Mouse (Mus musculus): ENCODE results near the gene Dip2c. TPM values are rescaled to one million over a fixed set of nuclear protein-coding genes. Genes with fewer than 3 reads are reported as not detected.

The Dip2c gene
- polyA plus RNA-seq (2014; fragmentation: Nextera tagmentation; extraction: Ambion mirVana), result 21.3 and 22.1 TPM in 2 replicates

- Histone ChIP-seq H3K9ac (replicated peaks; ENCODE audit: low read length) (peak within 1 kb of the TSS; percentile 99), H3K4me3 (replicated peaks; ENCODE audit: low read depth, low read length) (peak within 1 kb of the TSS; percentile 92), H3K9me3 (ENCODE audit: control insufficient read depth, low read length) (no peaks in the 10 kb centered on the region), H3K27ac (replicated peaks; ENCODE audit: low read depth, low read length) (peak within 1 kb of the TSS; percentile 99), H3K27me3 (ENCODE audit: control insufficient read depth, insufficient read depth, low read length) (no peaks in the 10 kb centered on the region), H3K4me2 (ENCODE audit: low read length) (peak within 1 kb of the TSS; percentile 60), H3K4me1 (ENCODE audit: control insufficient read depth, insufficient read depth, low read length) (peaks cover 26% of the 10 kb centered on the region), H3K36me3 (ENCODE audit: control insufficient read depth, insufficient read depth, low read length) (no peaks in the 10 kb centered on the region)
- ATAC-seq (ENCODE audit: low FRiP score, low TSS enrichment), result peak; percentile 91
- DNase-seq, result peak; percentile 98
- 1% methylated on average over 67 of the region's 67 CpGs for WGBS
Measured at GRCm38 (mm10) chr13:9276322-9276855, at the start of gene Dip2c. Gene Dip2c (plus strand): TSS chr13:9276528.

DNA sequence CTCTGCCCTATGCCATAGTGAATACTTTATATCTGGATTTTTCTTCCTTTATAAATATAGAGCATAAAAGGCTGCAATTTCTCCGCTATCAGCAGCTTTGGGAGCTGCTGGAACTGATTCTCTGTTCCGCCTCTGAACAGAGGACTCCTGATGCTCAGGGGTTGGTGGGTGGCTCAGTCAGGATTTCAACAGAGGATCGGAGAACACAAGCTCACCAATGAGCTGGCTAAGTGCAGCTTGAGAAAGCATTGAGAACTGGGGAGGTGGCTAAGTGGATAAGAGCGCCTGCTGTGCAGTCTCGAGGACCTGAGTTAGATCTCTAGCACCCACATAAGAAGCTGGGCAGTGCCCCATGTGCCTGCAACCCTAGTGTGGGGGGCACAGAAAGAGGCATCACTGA, 49.2 kb upstream of the Dip2c start:
- no peaks in the 10 kb centered on the region for H3K4me1 ChIP-seq (ENCODE audit: control insufficient read depth, insufficient read depth, low read length)
- DNase-seq (no peak), ATAC-seq (ENCODE audit: low FRiP score, low TSS enrichment) (no peak)
- WGBS, result 78% methylated on average over 5 of the region's 5 CpGs
- no peak overlapping the region for H3K9ac ChIP-seq (replicated peaks; ENCODE audit: low read length)
- no peak overlapping the region for H3K4me2 ChIP-seq (ENCODE audit: low read length)
- no peak overlapping the region for H3K4me3 ChIP-seq (replicated peaks; ENCODE audit: low read depth, low read length)
- no peaks in the 10 kb centered on the region for H3K27me3 ChIP-seq (ENCODE audit: control insufficient read depth, insufficient read depth, low read length)
- H3K27ac ChIP-seq (replicated peaks; ENCODE audit: low read depth, low read length), result no peak overlapping the region
- no peaks in the 10 kb centered on the region for H3K9me3 ChIP-seq (ENCODE audit: control insufficient read depth, low read length)
- H3K36me3 ChIP-seq (ENCODE audit: control insufficient read depth, insufficient read depth, low read length), result no peaks in the 10 kb centered on the region

DNA sequence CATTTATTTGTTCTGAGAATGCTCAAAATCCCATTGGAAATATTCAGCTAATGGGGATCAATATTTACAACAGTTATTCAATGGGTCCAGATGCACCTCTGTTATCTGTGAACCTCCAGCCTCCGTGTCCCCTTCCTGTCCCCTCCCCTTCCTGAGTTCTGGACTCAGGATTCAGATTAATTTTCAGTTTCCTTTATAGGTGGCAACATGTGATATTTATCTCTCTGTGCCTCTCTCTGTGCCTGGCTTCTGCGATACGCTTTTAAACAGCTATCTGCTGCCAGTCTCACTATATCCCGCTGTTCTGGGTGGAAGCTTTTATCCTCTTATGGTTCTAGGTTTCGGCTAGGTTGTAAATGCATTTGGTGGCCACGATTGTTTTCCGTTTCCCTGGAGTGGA, 38.8 kb upstream of the Dip2c start:
- Histone ChIP-seq H3K9ac (replicated peaks; ENCODE audit: low read length) (no peak overlapping the region), H3K27me3 (ENCODE audit: control insufficient read depth, insufficient read depth, low read length) (no peaks in the 10 kb centered on the region), H3K4me1 (ENCODE audit: control insufficient read depth, insufficient read depth, low read length) (no peaks in the 10 kb centered on the region), H3K36me3 (ENCODE audit: control insufficient read depth, insufficient read depth, low read length) (no peaks in the 10 kb centered on the region), H3K4me3 (replicated peaks; ENCODE audit: low read depth, low read length) (no peak overlapping the region), H3K4me2 (ENCODE audit: low read length) (no peak overlapping the region), H3K27ac (replicated peaks; ENCODE audit: low read depth, low read length) (no peak overlapping the region), H3K9me3 (ENCODE audit: control insufficient read depth, low read length) (no peaks in the 10 kb centered on the region)
- no peak for ATAC-seq (ENCODE audit: low FRiP score, low TSS enrichment)
- no peak for DNase-seq
- 84% methylated on average over 7 of the region's 7 CpGs for WGBS

DNA sequence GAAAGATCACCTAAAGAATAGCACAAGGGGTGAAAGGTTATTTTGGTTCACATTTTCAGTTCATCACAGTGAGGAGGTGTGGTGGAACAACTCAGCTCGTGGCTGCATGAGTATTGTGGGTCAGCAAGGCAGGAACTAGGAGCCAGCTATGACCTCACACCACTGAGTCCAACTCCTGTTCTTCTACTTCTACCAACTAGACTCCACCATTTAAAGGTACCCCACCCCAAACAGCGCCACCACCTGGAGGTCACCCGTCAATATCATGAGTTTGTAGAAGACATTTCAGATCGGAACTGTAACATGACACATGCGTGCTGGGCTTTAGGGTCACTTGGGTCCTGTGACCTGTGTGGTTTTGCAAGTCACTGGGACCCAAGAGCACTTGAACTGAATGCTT, 37.2 kb upstream of the Dip2c start:
- no peak for ATAC-seq (ENCODE audit: low FRiP score, low TSS enrichment)
- H3K27ac ChIP-seq (replicated peaks; ENCODE audit: low read depth, low read length), result no peak overlapping the region
- no peaks in the 10 kb centered on the region for H3K27me3 ChIP-seq (ENCODE audit: control insufficient read depth, insufficient read depth, low read length)
- H3K4me1 ChIP-seq (ENCODE audit: control insufficient read depth, insufficient read depth, low read length), result no peaks in the 10 kb centered on the region
- H3K36me3 ChIP-seq (ENCODE audit: control insufficient read depth, insufficient read depth, low read length), result no peaks in the 10 kb centered on the region
- no peaks in the 10 kb centered on the region for H3K9me3 ChIP-seq (ENCODE audit: control insufficient read depth, low read length)
- no peak overlapping the region for H3K4me2 ChIP-seq (ENCODE audit: low read length)
- H3K4me3 ChIP-seq (replicated peaks; ENCODE audit: low read depth, low read length), result no peak overlapping the region
- 91% methylated on average over 5 of the region's 5 CpGs for WGBS
- DNase-seq, result no peak
- H3K9ac ChIP-seq (replicated peaks; ENCODE audit: low read length), result no peak overlapping the region

DNA sequence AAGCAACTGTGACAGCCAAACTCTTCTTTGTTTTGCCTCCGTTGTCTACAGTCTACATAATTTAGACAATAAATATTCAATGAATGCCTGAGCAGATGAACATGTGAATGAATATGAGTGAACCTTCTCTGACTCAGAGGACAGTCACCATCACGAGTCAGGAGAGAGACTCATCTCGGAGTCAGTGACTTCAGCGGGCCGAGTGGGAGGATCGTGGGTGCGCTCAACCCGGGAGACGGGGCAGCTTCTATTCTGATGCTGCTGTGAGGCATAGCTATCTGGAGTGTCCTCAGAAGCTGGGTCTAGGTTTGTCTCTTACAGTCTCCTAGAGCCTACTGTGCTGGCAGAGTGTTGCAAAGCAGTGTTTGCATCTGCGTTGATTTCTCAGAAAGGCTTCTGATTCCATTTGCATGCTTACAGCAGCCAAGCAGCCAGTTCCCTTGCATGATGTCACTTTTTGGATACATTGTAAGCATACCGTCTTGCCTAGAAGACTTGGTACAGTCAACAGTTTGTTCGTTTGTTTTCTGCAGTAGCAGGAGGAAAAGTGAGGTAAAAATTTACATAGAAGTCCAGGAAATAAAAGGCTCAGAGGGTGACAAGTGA, 36.6 kb upstream of the Dip2c start:
- DNase-seq (no peak), ATAC-seq (ENCODE audit: low FRiP score, low TSS enrichment) (no peak)
- Histone ChIP-seq H3K36me3 (ENCODE audit: control insufficient read depth, insufficient read depth, low read length) (no peaks in the 10 kb centered on the region), H3K4me2 (ENCODE audit: low read length) (no peak overlapping the region), H3K9ac (replicated peaks; ENCODE audit: low read length) (no peak overlapping the region), H3K4me3 (replicated peaks; ENCODE audit: low read depth, low read length) (no peak overlapping the region), H3K27me3 (ENCODE audit: control insufficient read depth, insufficient read depth, low read length) (no peaks in the 10 kb centered on the region), H3K9me3 (ENCODE audit: control insufficient read depth, low read length) (no peaks in the 10 kb centered on the region), H3K4me1 (ENCODE audit: control insufficient read depth, insufficient read depth, low read length) (no peaks in the 10 kb centered on the region), H3K27ac (replicated peaks; ENCODE audit: low read depth, low read length) (no peak overlapping the region)
- WGBS, result 90% methylated on average over 12 of the region's 12 CpGs

GRCm38 (mm10) chr13:9261748-9262147, 14.6 kb upstream of the Dip2c start:
- no peaks in the 10 kb centered on the region for H3K36me3 ChIP-seq (ENCODE audit: control insufficient read depth, insufficient read depth, low read length)
- no peak overlapping the region for H3K4me3 ChIP-seq (replicated peaks; ENCODE audit: low read depth, low read length)
- no peak overlapping the region for H3K4me2 ChIP-seq (ENCODE audit: low read length)
- no peaks in the 10 kb centered on the region for H3K4me1 ChIP-seq (ENCODE audit: control insufficient read depth, insufficient read depth, low read length)
- no peak overlapping the region for H3K9ac ChIP-seq (replicated peaks; ENCODE audit: low read length)
- H3K27ac ChIP-seq (replicated peaks; ENCODE audit: low read depth, low read length), result no peak overlapping the region
- H3K9me3 ChIP-seq (ENCODE audit: control insufficient read depth, low read length), result no peaks in the 10 kb centered on the region
- no peak for DNase-seq
- no peaks in the 10 kb centered on the region for H3K27me3 ChIP-seq (ENCODE audit: control insufficient read depth, insufficient read depth, low read length)
- ATAC-seq (ENCODE audit: low FRiP score, low TSS enrichment), result no peak
- 78% methylated on average over 4 of the region's 4 CpGs for WGBS

- no peak overlapping the region for H3K4me3 ChIP-seq (replicated peaks; ENCODE audit: low read depth, low read length)
- H3K4me2 ChIP-seq (ENCODE audit: low read length), result no peak overlapping the region
- ATAC-seq (ENCODE audit: low FRiP score, low TSS enrichment) (no peak), DNase-seq (no peak)
- no peaks in the 10 kb centered on the region for H3K4me1 ChIP-seq (ENCODE audit: control insufficient read depth, insufficient read depth, low read length)
- 96% methylated on average over 5 of the region's 5 CpGs for WGBS
- H3K27me3 ChIP-seq (ENCODE audit: control insufficient read depth, insufficient read depth, low read length), result no peaks in the 10 kb centered on the region
- H3K36me3 ChIP-seq (ENCODE audit: control insufficient read depth, insufficient read depth, low read length), result no peaks in the 10 kb centered on the region
- no peaks in the 10 kb centered on the region for H3K9me3 ChIP-seq (ENCODE audit: control insufficient read depth, low read length)
- H3K27ac ChIP-seq (replicated peaks; ENCODE audit: low read depth, low read length), result no peak overlapping the region
- H3K9ac ChIP-seq (replicated peaks; ENCODE audit: low read length), result no peak overlapping the region
Measured at GRCm38 (mm10) chr13:9265516-9265915, 10.8 kb upstream of the Dip2c start.

DNA sequence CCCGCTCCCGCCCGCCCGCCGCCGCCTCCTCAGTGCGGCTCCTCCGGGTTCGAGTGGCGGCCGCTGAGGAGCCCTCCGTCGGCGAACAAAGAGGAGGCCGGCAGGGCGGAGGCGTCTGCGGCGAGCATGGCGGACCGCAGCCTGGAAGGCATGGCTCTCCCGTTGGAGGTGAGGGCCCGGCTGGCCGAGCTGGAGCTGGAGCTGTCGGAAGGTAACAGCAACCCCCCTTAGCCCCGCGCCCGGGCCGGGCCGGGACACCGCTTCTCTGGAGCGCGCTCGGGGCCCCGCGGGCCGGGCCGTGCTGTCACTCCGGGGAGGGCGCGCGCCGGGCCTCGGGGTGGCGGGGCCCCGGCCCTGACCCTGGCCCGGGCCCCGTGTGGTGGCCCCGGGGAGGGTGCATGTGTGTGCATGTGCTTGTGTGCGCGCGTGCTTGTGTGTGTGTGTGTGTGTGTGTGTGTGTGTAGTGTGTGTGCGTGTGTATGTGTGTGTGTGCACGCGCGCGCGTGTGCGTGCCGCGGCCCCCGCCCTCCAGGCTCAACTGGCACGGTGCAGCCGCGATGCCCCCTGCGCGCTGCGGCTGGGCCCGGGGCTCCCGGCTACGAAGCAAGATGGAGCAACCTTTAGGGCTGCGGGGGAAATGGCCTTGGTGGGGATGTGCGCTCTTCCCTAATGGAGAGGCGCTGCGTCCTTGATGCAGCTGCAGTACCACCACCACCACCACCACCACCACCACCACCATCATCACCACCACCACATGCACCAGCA, 710 bp downstream of the Dip2c start:
- peak overlapping the region; percentile 92 for H3K4me3 ChIP-seq (replicated peaks; ENCODE audit: low read depth, low read length)
- peaks cover 29% of the 10 kb centered on the region for H3K4me1 ChIP-seq (ENCODE audit: control insufficient read depth, insufficient read depth, low read length)
- ATAC-seq (ENCODE audit: low FRiP score, low TSS enrichment), result peak; percentile 84

DNA sequence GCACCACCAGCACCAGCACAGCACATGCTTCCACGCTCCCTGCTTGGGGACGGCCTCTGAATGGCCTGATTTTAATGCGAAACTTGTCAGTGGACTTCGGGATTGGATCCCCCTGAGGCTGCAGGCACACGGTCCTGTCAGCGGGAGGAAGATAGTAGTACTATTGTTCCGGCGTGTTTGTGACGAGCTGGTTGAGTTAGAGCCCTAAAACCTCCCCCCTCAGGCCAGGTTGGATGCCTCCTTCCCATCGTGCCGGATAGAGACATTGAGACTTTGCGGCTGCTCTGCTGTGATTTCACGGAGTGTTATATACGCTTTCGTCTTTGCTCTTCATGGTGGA, 1.3 kb downstream of the Dip2c start:
- Histone ChIP-seq H3K27ac (replicated peaks; ENCODE audit: low read depth, low read length) (peak overlapping the region; percentile 99), H3K9me3 (ENCODE audit: control insufficient read depth, low read length) (no peaks in the 10 kb centered on the region), H3K4me3 (replicated peaks; ENCODE audit: low read depth, low read length) (peak overlapping the region; percentile 92), H3K4me1 (ENCODE audit: control insufficient read depth, insufficient read depth, low read length) (peaks cover 29% of the 10 kb centered on the region), H3K36me3 (ENCODE audit: control insufficient read depth, insufficient read depth, low read length) (no peaks in the 10 kb centered on the region), H3K27me3 (ENCODE audit: control insufficient read depth, insufficient read depth, low read length) (no peaks in the 10 kb centered on the region), H3K9ac (replicated peaks; ENCODE audit: low read length) (peak overlapping the region; percentile 99), H3K4me2 (ENCODE audit: low read length) (peak overlapping the region; percentile 60)
- under 1% methylated on average over 15 of the region's 15 CpGs for WGBS
- ATAC-seq (ENCODE audit: low FRiP score, low TSS enrichment) (no peak; the same call in 1 of the 2 replicates), DNase-seq (peak; percentile 64)

More for the DNA sequence above, 710 bp downstream of the Dip2c start:
- Histone ChIP-seq H3K27ac (replicated peaks; ENCODE audit: low read depth, low read length) (peak overlapping the region; percentile 99), H3K4me2 (ENCODE audit: low read length) (peak overlapping the region; percentile 60), H3K9me3 (ENCODE audit: control insufficient read depth, low read length) (no peaks in the 10 kb centered on the region), H3K36me3 (ENCODE audit: control insufficient read depth, insufficient read depth, low read length) (no peaks in the 10 kb centered on the region), H3K9ac (replicated peaks; ENCODE audit: low read length) (peak overlapping the region; percentile 99), H3K27me3 (ENCODE audit: control insufficient read depth, insufficient read depth, low read length) (no peaks in the 10 kb centered on the region)
- whole genome bisulfite sequencing, result under 1% methylated on average over 72 of the region's 75 CpGs
- peak; percentile 82 for DNase-seq

Measured in midbrain, embryonic 14.5 days (tissue).